Mouse (Mus musculus) cerebellum, adult 11-12 months (tissue): ENCODE measurements at regions not wholly inside any gene's neighbourhood (a gene's known extent, or its start where the extent isn't known, plus 50 kb on each side); places are given as distances from the start of the nearest gene placed in this dataset.
"Not testable (repeated sequence)": the region's sequence is repeated elsewhere in the genome, so short reads cannot be mapped to it uniquely, and the experiment has no call there.

Experiments used
- DNase-seq: peaks from one replicate; pipeline ENCODE4 v3.0.0; 2022

- no peak for DNase-seq
Observed at GRCm38 (mm10) chr17:69821901-69822300, 147.0 kb upstream of the Dlgap1 start.

GRCm38 (mm10) chr17:69822921-69823320 lies 146.0 kb upstream of the Dlgap1 start:
- no peak for DNase-seq

- DNase-seq = no peak
Observed at GRCm38 (mm10) chr17:69841308-69841707, 127.6 kb upstream of the Dlgap1 start.

- no peak for DNase-seq
Observed at GRCm38 (mm10) chr17:69848306-69848705, 120.6 kb upstream of the Dlgap1 start.

- no peak for DNase-seq
Observed at GRCm38 (mm10) chr17:69850075-69850474, 118.8 kb upstream of the Dlgap1 start.

GRCm38 (mm10) chr17:69879958-69880357 lies 88.9 kb upstream of the Dlgap1 start:
- DNase-seq = not testable (repeated sequence)

GRCm38 (mm10) chr17:69893980-69894379 lies 74.9 kb upstream of the Dlgap1 start:
- DNase-seq = no peak
